Mouse (Mus musculus): Measurements from ENCODE around the gene Chn1. TPM values are rescaled to one million over a fixed set of nuclear protein-coding genes. Genes with fewer than 3 reads are reported as not detected.
A peak's percentile ranks its signal among the peaks of the same experiment; 100 is the strongest.
"Not testable (repeated sequence)": the region's sequence is repeated elsewhere in the genome, so short reads cannot be mapped to it uniquely, and the experiment has no call there.

The Chn1 gene
- polyA plus RNA-seq (2016; fragmentation: Nextera tagmentation; extraction: Ambion mirVana), result 31.5 and 35.0 TPM in 2 replicates

DNA sequence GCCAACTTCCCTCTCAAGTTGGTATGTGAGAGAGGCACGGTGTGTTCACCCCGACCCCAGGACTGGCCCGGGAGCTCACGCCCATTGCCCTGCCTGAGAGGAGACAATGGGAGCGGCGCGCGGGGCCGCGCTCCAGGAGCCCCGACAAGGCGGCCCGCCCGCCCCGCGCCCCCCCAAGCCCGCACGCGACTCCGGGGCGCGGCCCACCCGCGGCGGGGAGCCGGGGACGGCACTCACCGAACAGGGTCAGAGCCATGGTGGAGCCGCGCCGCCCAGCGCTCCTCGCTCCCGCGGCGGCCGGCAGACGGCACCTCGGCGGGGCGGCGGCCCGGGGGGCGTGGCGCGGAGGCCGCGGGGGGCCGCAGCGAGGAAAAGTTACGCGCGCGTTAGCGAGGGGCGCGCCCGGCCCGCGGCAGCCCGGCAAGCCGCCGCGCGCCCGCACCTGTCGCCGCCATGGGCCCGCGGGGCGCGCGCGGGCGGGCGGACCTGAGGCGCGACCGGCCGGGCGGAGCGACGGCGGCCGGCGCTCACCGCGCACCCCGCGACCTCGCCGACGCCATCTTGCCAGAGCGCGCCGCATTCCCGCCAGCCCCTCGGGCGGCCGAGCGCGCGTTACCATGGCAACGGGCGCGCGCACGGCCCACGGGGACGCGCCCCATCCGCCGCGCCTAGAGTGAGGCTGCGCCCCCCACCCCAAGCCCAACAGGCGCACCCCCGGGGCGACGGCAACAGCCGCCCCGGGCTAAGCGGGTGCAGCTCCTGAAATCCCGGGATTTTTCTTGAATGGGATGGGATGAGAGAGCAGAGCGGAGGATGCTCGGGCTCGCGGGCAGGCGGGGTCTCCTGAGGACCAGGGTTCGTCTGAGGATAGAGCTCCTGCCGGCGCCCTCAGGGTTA is at the start of gene Chn1:
Chn1 (minus strand) TSS at position 561 of the 897 bp plus-strand sequence.
- WGBS, result under 1% methylated on average over 111 of the region's 131 CpGs
- peak within 1 kb of the TSS; percentile 83 for H3K4me3 ChIP-seq
- H3K27ac ChIP-seq, result peak within 1 kb of the TSS; percentile 84
- H3K9me3 ChIP-seq, result no peaks in the 10 kb centered on the region
- peak; percentile 81 for ATAC-seq (ENCODE audit: insufficient number of reproducible peaks, insufficient read depth, low FRiP score, low TSS enrichment)
- H3K4me2 ChIP-seq (replicated peaks), result peak within 1 kb of the TSS; percentile 65
- no peaks in the 10 kb centered on the region for H3K27me3 ChIP-seq
- peak within 1 kb of the TSS; percentile 85 for H3K9ac ChIP-seq
- H3K4me1 ChIP-seq, result peaks cover 14% of the 10 kb centered on the region
- no peaks in the 10 kb centered on the region for H3K36me3 ChIP-seq

DNA sequence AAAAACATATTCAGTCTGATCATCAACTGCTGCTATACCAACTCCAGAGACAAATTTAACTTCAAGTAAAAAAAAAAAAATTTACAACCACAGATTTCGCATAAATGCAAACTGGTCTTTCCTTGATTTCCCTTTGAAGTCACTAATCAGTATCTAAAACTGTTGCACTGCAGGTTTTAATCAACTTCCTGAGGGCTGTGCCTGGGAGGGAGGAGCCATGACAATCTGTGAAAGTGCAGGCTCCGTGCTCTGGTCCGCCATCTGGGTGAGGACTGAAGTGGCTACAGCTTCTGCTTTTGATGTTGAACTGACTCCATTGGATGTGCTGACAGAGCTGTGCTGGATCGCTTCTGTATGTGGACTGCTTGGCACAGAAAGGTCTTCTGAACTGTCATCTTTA is 43.6 kb upstream of the Chn1 start:
- ATAC-seq (ENCODE audit: insufficient number of reproducible peaks, insufficient read depth, low FRiP score, low TSS enrichment), result no peak
- Histone ChIP-seq H3K4me1 (no peaks in the 10 kb centered on the region), H3K27me3 (no peaks in the 10 kb centered on the region), H3K9ac (no peak overlapping the region), H3K36me3 (peaks cover 19% of the 10 kb centered on the region), H3K27ac (no peak overlapping the region), H3K9me3 (no peaks in the 10 kb centered on the region), H3K4me3 (no peak overlapping the region), H3K4me2 (replicated peaks) (no peak overlapping the region)
- WGBS, result 68% methylated on average over 4 of the region's 4 CpGs

DNA sequence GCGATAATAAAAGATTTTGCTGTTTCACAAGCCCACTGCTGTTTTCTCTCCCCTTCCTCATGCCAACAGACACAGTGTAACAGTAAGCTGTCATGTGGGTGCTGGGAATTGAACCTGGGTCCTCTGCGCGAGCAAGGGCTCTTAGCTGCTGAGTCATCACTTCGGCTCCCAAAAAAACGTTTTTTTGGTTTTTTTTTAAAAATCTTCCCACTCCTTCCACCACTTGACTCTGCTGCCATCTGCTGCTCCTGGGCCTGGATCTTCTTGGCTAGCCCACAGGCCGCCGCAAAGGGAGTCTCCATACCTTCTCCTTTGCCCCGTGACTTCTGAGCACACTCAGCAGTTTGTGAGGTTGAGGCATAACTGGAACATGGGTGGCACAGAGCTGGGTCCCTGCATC is 32.5 kb upstream of the Chn1 start:
- H3K4me3 ChIP-seq, result no peak overlapping the region
- no peaks in the 10 kb centered on the region for H3K9me3 ChIP-seq
- no peak overlapping the region for H3K4me2 ChIP-seq (replicated peaks)
- WGBS, result 87% methylated on average over 8 of the region's 8 CpGs
- no peak overlapping the region for H3K27ac ChIP-seq
- H3K9ac ChIP-seq, result no peak overlapping the region
- no peaks in the 10 kb centered on the region for H3K4me1 ChIP-seq
- no peak for ATAC-seq (ENCODE audit: insufficient number of reproducible peaks, insufficient read depth, low FRiP score, low TSS enrichment)
- H3K27me3 ChIP-seq, result no peaks in the 10 kb centered on the region
- H3K36me3 ChIP-seq, result no peaks in the 10 kb centered on the region

DNA sequence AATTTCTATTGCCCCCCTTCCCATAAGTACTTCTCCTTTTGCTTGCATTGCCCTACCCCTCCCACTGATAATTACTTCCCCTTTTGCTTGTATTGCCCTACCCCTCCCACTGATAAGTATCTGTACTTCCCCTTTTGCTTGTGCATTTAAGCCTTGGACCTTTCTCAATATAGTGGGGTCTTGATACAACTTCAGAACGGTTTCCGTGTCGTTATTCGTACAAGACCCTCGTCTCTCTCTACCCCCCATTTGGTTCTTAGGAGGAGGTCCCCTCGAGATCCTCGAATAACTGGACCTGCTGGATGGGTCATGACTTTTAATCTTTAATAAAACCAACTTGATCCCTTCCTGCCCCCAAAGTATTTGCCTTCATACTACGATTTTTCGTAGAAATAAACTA is 25.0 kb upstream of the Chn1 start:
- H3K4me1 ChIP-seq; H3K9me3 ChIP-seq; H3K36me3 ChIP-seq; H3K4me3 ChIP-seq; H3K4me2 ChIP-seq (replicated peaks); H3K27ac ChIP-seq; H3K9ac ChIP-seq; ATAC-seq (ENCODE audit: insufficient number of reproducible peaks, insufficient read depth, low FRiP score, low TSS enrichment); H3K27me3 ChIP-seq: not testable (repeated sequence)
- 92% methylated on average over 9 of the region's 9 CpGs for WGBS

DNA sequence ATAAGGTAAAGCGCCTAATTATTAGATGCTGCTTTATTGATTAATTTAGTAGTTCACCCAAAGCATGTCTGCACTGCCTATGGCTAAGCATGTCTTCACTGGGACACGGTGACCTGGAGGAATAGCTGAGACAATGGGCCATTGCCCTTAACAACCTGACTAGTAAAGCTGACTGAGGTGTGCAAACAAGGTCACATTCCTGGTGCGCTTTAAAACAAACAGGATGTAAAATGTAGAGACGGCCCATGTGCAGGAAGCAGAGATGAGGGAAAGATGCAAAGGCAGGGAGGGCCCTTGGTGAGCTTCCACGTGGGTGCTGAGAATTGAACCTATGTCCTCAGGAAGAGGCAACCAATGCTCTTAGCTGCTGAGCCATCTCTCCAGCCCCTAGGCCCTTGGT is 23.6 kb upstream of the Chn1 start:
- Histone ChIP-seq H3K9me3 (no peaks in the 10 kb centered on the region), H3K27me3 (no peaks in the 10 kb centered on the region), H3K4me1 (no peaks in the 10 kb centered on the region), H3K27ac (no peak overlapping the region), H3K36me3 (no peaks in the 10 kb centered on the region), H3K4me2 (replicated peaks) (no peak overlapping the region), H3K9ac (no peak overlapping the region), H3K4me3 (no peak overlapping the region)
- WGBS, result 68% methylated on average over 5 of the region's 5 CpGs
- no peak for ATAC-seq (ENCODE audit: insufficient number of reproducible peaks, insufficient read depth, low FRiP score, low TSS enrichment)

DNA sequence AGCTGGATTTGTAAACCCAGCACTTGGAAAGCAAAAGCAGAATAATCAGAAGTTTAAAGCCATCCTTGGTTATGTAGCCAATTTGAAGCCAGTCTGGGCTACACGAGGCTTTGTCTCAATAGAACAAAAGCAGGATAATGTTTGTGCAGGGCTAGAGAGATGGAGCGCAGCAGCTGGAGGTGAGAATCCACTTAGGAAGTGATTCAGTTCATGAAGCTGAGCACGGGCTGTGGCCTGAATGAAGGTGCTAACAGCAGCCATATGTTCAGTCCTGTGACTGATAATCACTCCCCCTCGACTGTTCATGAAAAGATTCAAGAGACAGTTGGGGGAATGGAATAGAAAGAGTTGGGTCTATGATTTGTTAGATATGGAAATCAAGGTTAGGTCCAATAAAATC is 23.0 kb upstream of the Chn1 start:
- Histone ChIP-seq H3K4me1 (no peaks in the 10 kb centered on the region), H3K27ac (no peak overlapping the region), H3K9me3 (no peaks in the 10 kb centered on the region), H3K4me2 (replicated peaks) (no peak overlapping the region), H3K4me3 (no peak overlapping the region), H3K36me3 (no peaks in the 10 kb centered on the region), H3K27me3 (no peaks in the 10 kb centered on the region), H3K9ac (no peak overlapping the region)
- WGBS, result 52% methylated on average over 4 of the region's 4 CpGs
- ATAC-seq (ENCODE audit: insufficient number of reproducible peaks, insufficient read depth, low FRiP score, low TSS enrichment), result no peak

DNA sequence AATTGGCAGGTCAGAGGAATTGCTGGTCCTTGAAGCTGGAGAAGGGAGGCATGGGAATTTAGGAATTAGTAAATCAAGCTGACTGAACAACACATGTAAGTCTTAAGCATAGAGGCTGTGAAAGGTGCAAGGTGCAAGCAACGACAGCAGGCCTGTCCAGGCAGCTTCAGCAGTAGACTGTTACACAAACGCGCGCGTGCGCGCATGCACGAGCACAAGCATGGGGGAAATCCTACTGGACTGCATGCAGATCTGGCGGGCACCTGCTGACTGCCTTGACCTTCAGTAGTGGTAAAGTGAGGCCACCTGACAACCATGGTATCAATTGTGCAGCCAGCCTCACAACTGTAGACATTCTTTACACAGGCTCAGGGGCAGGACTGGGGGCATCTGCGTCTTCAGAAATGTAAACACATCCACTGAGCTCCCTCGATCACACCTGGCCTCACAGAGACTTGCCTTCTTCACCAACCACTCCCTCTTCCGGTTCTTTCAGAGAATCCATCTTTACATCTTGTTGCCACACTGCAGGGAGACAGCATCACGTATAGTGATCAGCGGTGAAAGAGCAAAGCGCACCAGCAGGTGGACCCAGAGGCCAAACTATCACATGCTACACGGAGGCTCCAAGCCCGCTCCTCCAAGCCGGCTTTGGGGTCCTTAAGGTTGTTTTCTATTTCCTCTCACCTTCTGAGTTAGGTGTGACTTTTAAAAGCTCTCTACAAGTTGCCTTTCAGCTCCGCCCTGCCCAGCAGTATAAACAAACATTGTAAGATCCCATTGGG is 16.9 kb upstream of the Chn1 start:
- no peak overlapping the region for H3K4me2 ChIP-seq (replicated peaks)
- H3K9ac ChIP-seq, result no peak overlapping the region
- no peaks in the 10 kb centered on the region for H3K36me3 ChIP-seq
- H3K27me3 ChIP-seq, result no peaks in the 10 kb centered on the region
- ATAC-seq (ENCODE audit: insufficient number of reproducible peaks, insufficient read depth, low FRiP score, low TSS enrichment), result no peak
- no peak overlapping the region for H3K4me3 ChIP-seq
- 55% methylated on average over 19 of the region's 19 CpGs for WGBS
- no peaks in the 10 kb centered on the region for H3K9me3 ChIP-seq
- H3K4me1 ChIP-seq, result peaks cover 3% of the 10 kb centered on the region; the same call in 1 of the 2 replicates
- H3K27ac ChIP-seq, result no peak overlapping the region

DNA sequence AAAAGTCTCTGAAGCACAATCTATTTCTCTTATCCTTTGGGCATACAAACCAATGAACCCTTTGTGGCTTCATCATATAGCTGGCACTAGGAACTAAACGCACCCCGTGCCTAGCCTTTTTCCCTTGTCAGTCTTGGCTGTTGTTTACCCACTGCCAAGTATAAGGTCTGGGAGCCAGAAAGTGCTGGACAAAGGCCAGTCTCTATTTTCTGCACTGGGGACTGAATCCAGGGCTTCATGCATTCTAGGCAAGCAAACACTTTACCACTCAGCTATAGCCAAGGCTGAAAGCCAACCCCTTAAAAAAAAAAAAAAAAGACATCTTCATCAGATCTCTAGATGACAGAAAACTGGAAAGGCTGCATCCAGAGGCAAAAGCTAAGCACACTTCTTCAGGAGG is 15.2 kb upstream of the Chn1 start:
- ATAC-seq (ENCODE audit: insufficient number of reproducible peaks, insufficient read depth, low FRiP score, low TSS enrichment), result no peak
- Histone ChIP-seq H3K9ac (no peak overlapping the region), H3K27me3 (no peaks in the 10 kb centered on the region), H3K27ac (no peak overlapping the region), H3K36me3 (no peaks in the 10 kb centered on the region), H3K4me3 (no peak overlapping the region), H3K4me2 (replicated peaks) (no peak overlapping the region), H3K9me3 (no peaks in the 10 kb centered on the region), H3K4me1 (peaks cover 3% of the 10 kb centered on the region; the same call in 1 of the 2 replicates)
- WGBS, result 93% methylated on average over 2 of the region's 2 CpGs

DNA sequence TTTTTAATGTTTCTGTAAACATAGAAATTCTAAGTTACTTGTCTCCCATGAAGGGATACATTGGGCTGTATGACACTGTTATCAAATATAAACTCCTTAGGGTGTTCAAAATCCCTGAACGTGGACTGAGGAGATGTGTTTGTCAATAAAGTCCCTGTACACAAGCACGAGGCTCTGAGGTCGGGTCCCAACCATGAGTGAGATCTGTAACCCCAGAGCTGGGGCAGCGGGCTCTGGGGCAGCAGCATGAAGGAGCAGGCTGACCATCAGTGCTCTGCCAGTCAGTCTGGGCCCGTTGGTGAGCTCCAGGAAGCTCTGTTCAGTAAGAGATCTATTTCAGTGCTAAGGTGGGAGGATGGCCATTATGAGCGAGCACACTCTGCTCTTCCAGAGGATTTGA is 13.2 kb upstream of the Chn1 start:
- Histone ChIP-seq H3K36me3 (no peaks in the 10 kb centered on the region), H3K4me3 (no peak overlapping the region), H3K4me1 (peaks cover 3% of the 10 kb centered on the region; the same call in 1 of the 2 replicates), H3K27ac (no peak overlapping the region), H3K9ac (no peak overlapping the region), H3K9me3 (no peaks in the 10 kb centered on the region), H3K4me2 (replicated peaks) (no peak overlapping the region), H3K27me3 (no peaks in the 10 kb centered on the region)
- 83% methylated on average over 6 of the region's 6 CpGs for WGBS
- no peak for ATAC-seq (ENCODE audit: insufficient number of reproducible peaks, insufficient read depth, low FRiP score, low TSS enrichment)

DNA sequence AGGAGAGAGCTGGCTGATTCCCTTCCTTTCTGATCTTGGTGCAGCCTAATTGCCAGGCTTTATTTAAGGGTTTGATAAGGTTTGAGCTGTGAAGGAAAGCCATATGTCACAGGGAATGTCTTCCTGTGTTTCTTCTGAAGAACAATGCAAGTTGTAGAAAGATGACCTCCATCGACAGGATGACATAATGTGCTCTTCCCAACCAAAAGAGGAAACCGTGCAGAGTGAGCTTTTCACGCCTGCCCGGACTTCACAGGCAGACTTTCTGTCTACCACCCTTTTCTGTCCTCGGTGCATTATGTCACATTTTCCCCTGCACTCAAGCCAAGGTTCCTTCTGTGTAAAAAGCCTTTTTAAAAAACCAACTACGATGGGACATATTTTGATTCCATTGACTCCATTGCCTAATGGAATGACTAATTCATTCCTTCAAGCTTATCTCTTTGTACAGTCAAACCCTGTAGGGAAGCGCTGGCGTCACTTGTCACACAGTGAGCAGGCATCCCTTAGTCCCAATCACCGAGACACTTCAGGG is 7.3 kb upstream of the Chn1 start:
- Histone ChIP-seq H3K27me3 (no peaks in the 10 kb centered on the region), H3K9ac (no peak overlapping the region), H3K36me3 (no peaks in the 10 kb centered on the region), H3K4me3 (no peak overlapping the region), H3K27ac (no peak overlapping the region), H3K9me3 (no peaks in the 10 kb centered on the region), H3K4me1 (no peaks in the 10 kb centered on the region), H3K4me2 (replicated peaks) (no peak overlapping the region)
- WGBS, result 63% methylated on average over 9 of the region's 9 CpGs
- no peak for ATAC-seq (ENCODE audit: insufficient number of reproducible peaks, insufficient read depth, low FRiP score, low TSS enrichment)

DNA sequence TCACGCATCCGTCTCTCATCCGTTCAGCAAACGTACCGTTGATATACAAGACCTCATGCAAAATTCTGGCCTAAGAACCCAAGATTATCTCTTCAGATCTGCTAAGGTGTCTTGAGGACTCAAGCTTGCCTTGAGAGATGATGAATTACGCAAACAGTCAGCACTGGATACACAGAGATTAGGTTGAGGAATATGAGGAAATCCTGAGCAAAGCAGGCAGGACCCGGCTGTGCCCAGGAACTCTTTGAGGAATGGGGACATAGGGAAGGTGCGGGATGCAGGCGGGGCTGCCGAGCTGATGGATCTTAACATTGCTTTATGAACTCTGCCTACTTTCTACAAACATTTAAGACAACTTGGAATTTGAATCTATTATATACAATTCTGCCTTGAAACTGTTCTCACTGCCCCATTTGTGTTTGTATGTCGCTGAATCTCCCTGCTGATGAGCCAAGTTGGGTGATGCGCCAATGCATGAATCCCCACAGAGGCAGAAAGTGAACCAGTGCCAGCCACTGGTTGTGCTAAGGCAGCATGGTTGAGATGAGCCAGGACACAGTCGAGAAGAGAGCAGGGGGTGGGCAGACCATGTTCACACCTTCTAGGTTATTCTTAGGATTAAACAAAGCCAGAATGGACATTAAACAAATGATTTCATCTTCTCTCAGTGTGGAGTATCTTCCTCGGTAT is 5.3 kb upstream of the Chn1 start:
- WGBS, result 84% methylated on average over 14 of the region's 14 CpGs

More for the DNA sequence above, 5.3 kb upstream of the Chn1 start:
- Histone ChIP-seq H3K4me3 (no peak overlapping the region), H3K9ac (no peak overlapping the region), H3K9me3 (no peaks in the 10 kb centered on the region), H3K4me1 (no peaks in the 10 kb centered on the region), H3K36me3 (no peaks in the 10 kb centered on the region), H3K27me3 (no peaks in the 10 kb centered on the region), H3K4me2 (replicated peaks) (no peak overlapping the region), H3K27ac (no peak overlapping the region)
- no peak for ATAC-seq (ENCODE audit: insufficient number of reproducible peaks, insufficient read depth, low FRiP score, low TSS enrichment)

Data from embryonic facial prominence, embryonic 12.5 days (tissue).